Mouse (Mus musculus) cortical plate, adult 2 months (tissue): ENCODE data around the gene Gm20683. TPM values are rescaled to one million over a fixed set of nuclear protein-coding genes. Genes with fewer than 3 reads are reported as not detected.

Experiments used
- H3K27ac ChIP-seq: fragments of 200-500 bp; 2 replicates; pipeline ENCODE4 v1.5.1; 2012; ENCODE audit warnings: low read length, control low read depth, inconsistent platforms; ENCODE audit not compliant: insufficient read depth
- H3K4me1 ChIP-seq: fragments of 200-500 bp; 2 replicates; pipeline ENCODE4 v1.6.1; 2011; ENCODE audit warnings: low read length; ENCODE audit not compliant: control insufficient read depth, insufficient read depth
- H3K4me3 ChIP-seq: fragments of 200-500 bp; 2 replicates; pipeline ENCODE4 v1.5.1; 2011; ENCODE audit warnings: mild to moderate bottlenecking, low read length, control low read depth; ENCODE audit not compliant: insufficient read depth
- CTCF ChIP-seq: fragments of 200-500 bp; IDR thresholded peaks from 2 replicates; pipeline ENCODE4 v1.5.1; 2011; ENCODE audit warnings: mild to moderate bottlenecking, control low read depth, low read length; ENCODE audit not compliant: insufficient read depth; ENCODE audit errors: extremely low read depth
- POLR2A ChIP-seq: fragments of 200-500 bp; IDR thresholded peaks from 2 replicates; pipeline ENCODE4 v1.6.1; 2011; ENCODE audit warnings: mild to moderate bottlenecking, low read length, control low read depth; ENCODE audit not compliant: insufficient read depth; ENCODE audit errors: extremely low read depth
- polyA plus RNA-seq: library from polyadenylated mRNA; depleted of rRNA; stranded (reverse); fragments of >200 nt; gene quantifications from 2 replicates; pipeline ENCODE4 v1.2.3, GENCODE M21; 2012

Gene Gm20683
- polyA plus RNA-seq, 1 experiment, result 40.8 TPM

DNA sequence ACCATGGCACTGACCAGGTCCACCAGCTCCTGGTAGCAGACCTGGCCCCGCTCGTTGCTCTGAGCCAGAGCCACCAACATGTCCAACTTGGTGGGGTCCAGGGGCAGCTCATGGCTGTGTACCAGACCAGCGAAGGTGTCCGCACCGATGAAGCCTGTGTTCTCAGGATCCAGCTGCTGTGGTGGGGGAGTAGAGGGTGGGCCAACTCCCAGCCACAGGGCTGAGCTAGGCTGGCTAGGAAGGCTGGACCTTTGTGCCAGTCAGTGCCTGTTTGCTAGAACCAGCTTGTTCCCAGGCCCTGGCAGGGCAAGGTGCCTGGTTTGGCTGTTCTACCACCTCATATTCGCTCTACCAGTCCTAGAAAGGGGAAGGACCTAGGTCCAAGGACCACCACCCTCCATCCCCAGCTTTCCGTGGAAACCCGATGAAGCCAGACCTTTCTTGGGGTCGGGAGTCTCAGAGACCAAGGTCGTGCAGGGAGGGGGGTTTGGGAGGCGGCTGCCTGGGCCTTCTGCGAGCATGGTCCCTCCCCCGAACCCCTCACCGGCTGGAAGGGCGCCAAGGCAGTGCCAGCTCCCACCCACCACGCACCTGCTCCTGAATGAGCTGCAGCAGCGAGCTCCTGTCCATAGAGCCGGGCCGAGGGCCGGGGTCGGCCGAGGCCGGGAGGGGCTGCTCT, 5.0 kb downstream of the Gm20683 start:
- H3K27ac ChIP-seq, result peak overlapping the region; percentile 69
- peak overlapping the region; percentile 51 for H3K4me3 ChIP-seq
- TF ChIP-seq CTCF, result no peak
- no peak for TF ChIP-seq POLR2A
- H3K4me1 ChIP-seq, result peaks cover 5% of the 10 kb centered on the region

DNA sequence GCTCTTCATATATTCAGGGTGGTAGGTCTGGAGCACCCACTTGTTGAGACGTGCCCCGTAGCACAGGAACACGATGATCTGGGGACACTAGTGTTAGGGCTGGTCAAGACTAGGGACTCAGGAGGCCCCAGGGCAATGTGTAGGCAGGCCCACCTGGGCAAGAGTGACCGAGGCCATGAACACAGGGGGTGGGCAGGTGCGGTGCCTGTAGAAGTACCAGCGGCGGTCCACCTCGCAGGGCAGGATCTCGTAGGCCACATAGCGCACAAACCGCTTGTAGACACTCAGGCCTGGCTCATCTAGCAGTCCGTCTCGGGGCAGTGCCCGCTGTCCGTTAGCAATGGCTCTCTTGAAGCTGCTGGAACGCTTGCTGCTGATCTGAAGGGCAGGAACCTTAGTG, 5.7 kb downstream of the Gm20683 start:
- no peak for TF ChIP-seq CTCF
- TF ChIP-seq POLR2A, result no peak
- Histone ChIP-seq H3K4me1 (peaks cover 6% of the 10 kb centered on the region), H3K4me3 (peak overlapping the region; percentile 51; the same call in 1 of the 2 replicates), H3K27ac (peak overlapping the region; percentile 69; the same call in 1 of the 2 replicates)

DNA sequence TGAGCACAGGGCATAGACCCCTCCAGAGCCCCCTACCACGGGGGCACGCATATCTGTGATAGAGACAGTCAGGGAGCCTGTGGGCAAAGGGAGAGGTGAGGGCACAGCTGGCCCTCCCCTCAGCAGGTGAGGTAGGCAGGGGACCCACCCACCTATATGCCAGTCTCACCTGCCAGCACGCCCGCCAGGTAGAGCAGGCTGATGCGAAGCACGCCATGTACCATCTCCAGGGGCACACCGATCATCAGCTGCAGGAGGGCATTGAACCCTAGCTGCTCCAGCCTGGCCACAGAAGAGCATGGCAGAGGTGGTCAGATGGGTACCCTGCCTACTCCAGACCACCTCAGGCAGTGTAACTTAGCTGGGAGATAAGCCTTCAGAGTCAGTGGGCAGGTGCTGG, 6.3 kb downstream of the Gm20683 start:
- H3K4me3 ChIP-seq, result peak overlapping the region; percentile 51; the same call in 1 of the 2 replicates
- peaks cover 6% of the 10 kb centered on the region for H3K4me1 ChIP-seq
- no peak overlapping the region for H3K27ac ChIP-seq
- no peak for TF ChIP-seq CTCF
- TF ChIP-seq POLR2A, result no peak

DNA sequence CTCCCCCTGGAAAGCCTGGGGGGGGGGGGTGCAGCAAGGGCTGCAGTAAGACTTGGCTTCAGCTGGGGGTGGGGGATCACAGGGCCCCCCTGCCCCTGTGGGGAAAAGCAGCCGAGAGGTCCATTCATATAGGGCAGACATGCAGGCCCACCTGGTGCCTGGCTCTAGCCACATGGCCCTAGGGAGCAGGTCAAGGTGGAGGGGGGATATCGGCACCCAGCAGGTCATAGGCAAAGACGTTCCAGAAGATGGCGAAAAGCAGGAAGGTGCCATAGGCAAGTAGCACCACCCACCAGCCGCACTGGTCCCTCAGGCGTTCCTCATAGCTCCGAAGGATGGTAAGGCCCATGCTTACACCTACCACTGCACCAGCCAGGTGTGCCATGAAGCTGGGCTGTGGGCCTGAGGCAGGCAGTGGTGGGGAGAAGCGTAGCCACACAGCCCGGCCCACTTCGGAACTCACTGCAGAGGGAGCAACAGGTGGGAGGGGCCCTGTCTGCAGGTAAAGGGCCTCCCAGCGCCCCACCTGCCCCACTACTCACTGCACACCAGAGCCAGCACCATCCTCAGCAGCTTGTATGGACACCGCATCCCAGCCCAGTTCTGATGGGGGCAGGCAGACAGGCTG, 6.9 kb downstream of the Gm20683 start:
- TF ChIP-seq CTCF, result no peak
- Histone ChIP-seq H3K4me1 (peaks cover 6% of the 10 kb centered on the region), H3K27ac (no peak overlapping the region), H3K4me3 (peak overlapping the region; percentile 79; the same call in 1 of the 2 replicates)

DNA sequence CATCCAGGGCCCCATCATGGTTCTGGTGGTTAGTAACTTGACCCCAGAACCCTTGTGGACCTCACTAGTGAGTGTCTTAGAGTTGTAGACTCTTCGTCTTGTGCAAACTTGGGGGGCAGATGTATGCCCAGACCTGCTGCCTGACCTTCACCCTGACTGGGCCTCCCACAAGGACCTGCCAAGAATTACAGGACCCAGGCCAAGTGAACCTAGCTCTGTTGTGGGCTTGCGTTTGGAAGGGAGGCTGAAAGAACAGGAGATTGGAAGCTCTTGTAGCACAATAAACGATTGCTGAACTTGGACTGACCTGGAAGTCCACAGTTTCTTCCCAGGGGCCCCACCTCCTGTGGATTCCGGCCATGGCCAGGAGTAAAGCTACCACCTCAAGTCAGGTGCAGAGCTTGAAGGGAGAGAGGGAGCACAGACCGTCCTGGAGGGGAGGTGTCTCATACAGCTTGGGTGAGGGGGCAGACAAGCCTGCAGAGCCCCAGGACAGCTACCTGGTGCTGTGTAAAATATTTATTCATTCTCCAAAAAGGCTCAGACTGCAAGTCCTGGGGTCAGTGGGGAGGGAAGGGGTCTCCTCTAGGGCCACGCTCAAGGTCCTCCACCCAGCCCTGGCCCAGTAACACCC, 7.5 kb downstream of the Gm20683 start:
- no peak for TF ChIP-seq CTCF
- no peak for TF ChIP-seq POLR2A
- Histone ChIP-seq H3K4me3 (peak overlapping the region; percentile 79), H3K4me1 (peaks cover 6% of the 10 kb centered on the region), H3K27ac (0 out of 2 replicates have a peak overlapping the region, but pooled peaks have one; percentile 97)

DNA sequence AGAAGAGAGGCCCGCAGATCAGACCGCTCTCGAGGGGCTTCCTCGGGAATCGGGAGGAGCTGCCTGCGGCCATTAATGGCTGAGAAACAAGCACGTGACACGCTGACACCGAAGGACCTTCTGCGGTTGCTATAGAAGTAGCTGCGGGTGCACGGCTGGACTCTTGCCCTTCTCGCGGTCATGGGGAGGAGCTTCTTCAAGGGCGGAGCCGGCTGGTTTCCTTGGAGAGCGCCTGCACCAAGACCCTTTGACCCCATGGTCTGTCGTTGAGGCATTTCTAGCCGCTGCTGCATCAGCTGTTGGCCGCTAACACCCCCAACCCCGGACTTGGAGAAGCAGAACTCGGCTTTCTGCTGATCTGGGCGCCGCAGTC, 8.3 kb downstream of the Gm20683 start, which contains the start of gene Stub1:
Gene Stub1 (minus strand): TSS at position 114 of the 373 bp plus-strand sequence.
- peak within 1 kb of the TSS; percentile 79 for H3K4me3 ChIP-seq
- TF ChIP-seq CTCF (no peak), POLR2A (peak; percentile 24; the same call in 1 of the 2 replicates)
- H3K4me1 ChIP-seq, result peaks cover 6% of the 10 kb centered on the region
- H3K27ac ChIP-seq, result peak within 1 kb of the TSS; percentile 97

DNA sequence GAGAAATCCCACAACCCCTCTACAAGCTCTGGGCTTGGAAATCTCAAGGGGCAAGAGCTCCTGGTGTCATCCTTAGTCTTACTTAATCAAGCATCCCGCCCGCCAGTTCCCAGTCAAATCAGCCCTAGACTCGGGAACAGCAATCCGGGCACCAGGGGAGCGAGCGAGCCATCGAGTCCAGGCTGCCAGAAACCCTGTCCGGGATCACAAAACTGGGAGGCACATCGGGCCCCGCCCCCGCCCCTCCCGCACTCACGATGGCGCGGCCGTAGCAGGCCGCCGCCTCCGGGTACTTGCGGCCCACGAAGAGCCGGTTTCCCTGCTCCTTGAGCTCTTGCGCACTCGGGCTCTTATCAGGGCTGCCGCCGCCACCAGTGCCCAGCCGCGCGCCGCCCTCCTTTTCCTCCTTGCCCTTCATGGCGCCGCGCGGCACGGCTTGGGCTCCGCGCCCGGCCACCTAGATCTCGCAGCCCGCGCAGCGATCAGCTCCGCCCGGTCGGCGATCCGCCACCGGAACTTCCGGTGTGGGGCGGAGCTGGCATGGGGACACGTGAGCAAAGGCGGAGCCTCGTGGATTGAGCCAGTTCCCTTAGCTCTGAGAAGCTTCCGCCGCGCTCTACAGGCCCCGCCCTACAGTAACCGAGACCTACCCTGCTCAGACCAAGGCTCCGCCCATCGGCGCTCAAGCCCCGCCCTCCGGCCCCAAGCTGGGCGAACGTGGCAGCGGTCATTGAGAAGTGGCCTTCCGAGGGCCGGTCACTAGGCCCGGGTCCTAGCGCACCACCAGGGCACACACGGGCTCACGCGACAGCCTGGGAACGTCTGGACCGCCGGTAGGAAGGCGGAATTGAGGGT, 8.9 kb downstream of the Gm20683 start:
- H3K27ac ChIP-seq, result peak overlapping the region; percentile 97
- peak overlapping the region; percentile 79 for H3K4me3 ChIP-seq
- no peak for TF ChIP-seq CTCF
- 0 out of 2 replicates have a peak, but pooled peaks have one; percentile 44 for TF ChIP-seq POLR2A
- peaks cover 6% of the 10 kb centered on the region for H3K4me1 ChIP-seq

DNA sequence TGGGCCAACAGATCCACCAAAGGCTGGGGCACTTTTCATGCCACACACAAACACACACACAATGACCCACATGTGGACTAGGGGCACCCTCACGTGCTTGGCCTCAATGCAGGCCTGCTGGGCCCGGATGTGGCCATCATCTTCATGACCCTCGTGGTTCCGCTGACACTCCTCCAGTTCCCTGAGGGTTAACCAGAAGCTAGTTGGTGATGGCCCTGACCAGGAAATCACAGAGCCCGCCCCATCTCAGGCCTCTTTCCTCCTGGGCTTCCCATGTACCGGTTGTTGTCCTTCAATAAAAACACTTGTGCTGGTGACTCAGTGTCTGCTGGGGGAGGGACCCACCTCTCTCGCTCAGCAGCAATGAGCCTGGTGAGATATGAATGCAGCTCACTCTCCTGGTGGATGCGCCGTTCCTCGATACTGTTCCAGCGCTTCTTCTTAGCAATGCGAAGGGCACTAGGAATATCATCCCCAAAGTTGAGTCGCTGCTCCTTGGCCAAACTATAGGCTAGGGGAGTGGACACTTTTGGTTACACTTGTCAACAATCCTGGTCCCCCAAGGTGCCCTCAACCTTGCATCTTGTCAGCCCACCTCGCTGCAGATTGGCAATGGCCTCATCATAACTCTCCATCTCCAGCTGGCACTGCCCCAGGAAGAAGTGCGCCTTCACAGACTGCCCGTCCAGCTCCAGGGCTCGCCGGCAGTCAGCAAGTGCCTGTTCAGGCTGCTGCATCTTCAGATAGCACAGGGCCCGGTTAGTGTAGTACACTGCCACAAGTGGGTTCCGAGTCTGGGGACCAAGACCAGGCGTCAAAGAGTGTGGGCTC, 9.9 kb downstream of the Gm20683 start:
- peak overlapping the region; percentile 79 for H3K4me3 ChIP-seq
- no peak overlapping the region for H3K27ac ChIP-seq
- TF ChIP-seq POLR2A, result 0 out of 2 replicates have a peak, but pooled peaks have one; percentile 12
- no peak for TF ChIP-seq CTCF
- H3K4me1 ChIP-seq, result peaks cover 6% of the 10 kb centered on the region
